ENCODE assay signal across 8 mouse cellular contexts in the genomic region with DNA sequence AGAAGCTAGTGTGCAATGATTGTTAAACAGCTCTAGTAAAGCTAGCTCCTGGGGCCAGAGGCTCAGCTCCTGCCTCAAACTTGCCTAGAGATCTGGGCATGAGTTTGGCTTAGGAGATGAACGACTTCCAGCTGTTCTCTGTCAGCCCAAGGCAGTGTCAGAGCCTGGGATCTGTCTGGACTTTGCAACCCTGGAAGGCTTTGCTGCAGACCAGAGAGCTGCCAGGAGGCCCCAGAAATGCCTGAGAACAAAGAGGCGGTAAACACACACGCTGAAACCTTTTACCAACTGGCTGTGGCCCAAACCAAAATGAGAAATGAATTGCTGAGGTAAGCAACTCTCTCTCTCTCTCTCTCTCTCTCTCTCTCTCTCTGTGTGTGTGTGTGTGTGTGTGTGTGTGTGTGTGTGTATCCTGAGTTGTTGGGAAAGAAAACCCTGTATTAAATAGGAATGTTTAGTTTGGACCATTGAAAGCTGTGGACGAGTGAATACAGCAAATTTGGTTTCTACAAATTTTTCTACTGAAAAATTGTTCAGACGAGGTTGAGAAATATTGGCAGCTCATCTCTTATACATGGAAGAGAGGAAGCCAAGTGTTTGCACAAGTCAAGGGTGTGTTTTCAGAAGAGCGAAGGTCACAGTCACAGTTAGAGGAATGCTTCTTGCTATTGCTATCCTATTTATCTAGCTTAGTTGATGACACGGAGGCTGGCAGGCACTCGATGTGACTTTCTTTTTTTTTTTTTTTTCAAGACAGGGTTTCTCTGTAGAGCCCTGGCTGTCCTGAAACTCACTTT.
DNase-seq lines count a peak whose midpoint lies in the region; TF ChIP-seq lines count a peak whose summit lies in the region.

No protein-coding gene starts in this region.

- peaks cover 35% of the 10 kb centered on the region for H3K4me1 ChIP-seq in thymus, adult 2 months (replicated peaks; ENCODE audit: control insufficient read depth, insufficient read depth, low read length)

- 65% methylated on average over 8 of the region's 8 CpGs for WGBS in thymus, adult 2 months

- H3K27ac ChIP-seq in thymus, adult 2 months (ENCODE audit: control insufficient read depth, insufficient read depth, low read length), result no peak overlapping the region

- no peak overlapping the region for H3K4me3 ChIP-seq in thymus, adult 2 months (ENCODE audit: control insufficient read depth, insufficient read depth, low read length)

- H3K36me3 ChIP-seq in thymus, adult 2 months (ENCODE audit: control insufficient read depth, insufficient read depth, low read length), result no peaks in the 10 kb centered on the region

- DNase-seq in 3134 (ENCODE audit: extremely low read depth, insufficient read length, low spot score), result peak; percentile 45
- peak; percentile 73 for DNase-seq in adrenal gland, postnatal 14 days
- DNase-seq in heart, adult 8-10 months (ENCODE audit: low spot score), result peak; percentile 66
- peak; percentile 67 to 80 for DNase-seq in kidney, adult 8-10 months
- peak; percentile 64 for DNase-seq in lung, postnatal 14 days
- DNase-seq in right cerebral cortex, postnatal 36 days (ENCODE audit: low spot score in 2 of 2), result no peak
- DNase-seq in cerebellum, adult 11 months, result no peak
- DNase-seq in thymus, adult 2 months, result no peak

- no peak for TF ChIP-seq POLR2A in thymus, adult 2 months (IDR thresholded peaks at IDR 0.05; ENCODE audit: control insufficient read depth, extremely low read depth, insufficient read depth, low read length, poor library complexity)

- TF ChIP-seq CTCF in thymus, adult 2 months (IDR thresholded peaks at IDR 0.05; ENCODE audit: borderline replicate concordance, control insufficient read depth, extremely low read depth, insufficient read depth, low read length, poor library complexity), result no peak

- H3K27me3 ChIP-seq in thymus, adult 2 months (ENCODE audit: control insufficient read depth, insufficient read depth, low read length), result no peaks in the 10 kb centered on the region

Comparison
In these comparisons a context has a peak if more than half of its experiments do, and no peak if none do; other contexts are left out.
1. DNase-seq: peak in 3134 (single experiment), adrenal gland, postnatal 14 days (single experiment), heart, adult 8-10 months (single experiment), kidney, adult 8-10 months (2 of 2) and lung, postnatal 14 days (single experiment); none in right cerebral cortex, postnatal 36 days (0 of 2), cerebellum, adult 11 months (single experiment) and thymus, adult 2 months (single experiment).